In the genomic region with DNA sequence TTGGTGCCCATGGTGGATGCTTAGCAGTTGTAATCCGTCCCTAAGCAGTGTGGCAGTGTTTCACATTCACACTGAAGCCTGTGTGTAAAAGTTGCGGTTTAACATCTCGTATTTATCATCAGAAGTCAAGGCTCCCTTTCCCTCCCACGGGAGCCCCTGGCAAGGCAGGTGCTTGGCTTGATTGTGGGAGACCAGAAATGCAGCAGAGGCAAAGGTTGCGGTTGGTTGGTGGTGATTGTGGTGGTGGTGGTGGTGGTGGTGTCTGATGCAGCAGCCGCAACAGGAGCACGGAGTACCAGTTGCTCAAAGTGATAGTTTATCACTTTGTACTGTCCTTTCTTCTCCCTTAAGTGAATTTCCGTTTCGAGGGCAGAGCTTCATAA, we compare ENCODE assay signal across 8 mouse cellular contexts. TPM values are rescaled to one million over a fixed set of nuclear protein-coding genes. Genes with fewer than 3 reads are reported as not detected.
DNase-seq lines count a peak whose midpoint lies in the region; ATAC-seq and TF ChIP-seq lines count a peak whose summit lies in the region.

No protein-coding gene starts in this region.

- H3K9ac ChIP-seq in kidney, postnatal 0 days (ENCODE audit: low read depth, low read length), result peak overlapping the region; percentile 46; the same call in 1 of the 2 replicates
- peak overlapping the region; percentile 83 for H3K9ac ChIP-seq in embryonic facial prominence, embryonic 13.5 days
- H3K9ac ChIP-seq in limb, embryonic 15.5 days, result peak overlapping the region; percentile 75; the same call in 1 of the 2 replicates
- H3K9ac ChIP-seq in stomach, embryonic 14.5 days (replicated peaks; ENCODE audit: low read depth, low read length), result no peak overlapping the region

- no peaks in the 10 kb centered on the region for H3K9me3 ChIP-seq in kidney, postnatal 0 days (replicated peaks; ENCODE audit: low read length)
- no peaks in the 10 kb centered on the region for H3K9me3 ChIP-seq in embryonic facial prominence, embryonic 13.5 days
- H3K9me3 ChIP-seq in limb, embryonic 15.5 days, result no peaks in the 10 kb centered on the region
- H3K9me3 ChIP-seq in stomach, embryonic 14.5 days (ENCODE audit: control insufficient read depth, low read depth, low read length), result no peaks in the 10 kb centered on the region

- peak overlapping the region; percentile 85 for H3K4me2 ChIP-seq in kidney, postnatal 0 days (ENCODE audit: low read length)
- peak overlapping the region; percentile 82 for H3K4me2 ChIP-seq in embryonic facial prominence, embryonic 13.5 days
- peak overlapping the region; percentile 90 for H3K4me2 ChIP-seq in limb, embryonic 15.5 days
- peak overlapping the region; percentile 97 for H3K4me2 ChIP-seq in stomach, embryonic 14.5 days (replicated peaks; ENCODE audit: low read depth, low read length)

- peak overlapping the region; percentile 57 for H3K4me3 ChIP-seq in kidney, postnatal 0 days (replicated peaks; ENCODE audit: low read depth, low read length)
- peak overlapping the region; percentile 80 for H3K4me3 ChIP-seq in embryonic facial prominence, embryonic 13.5 days
- peak overlapping the region; percentile 78 for H3K4me3 ChIP-seq in limb, embryonic 15.5 days
- H3K4me3 ChIP-seq in stomach, embryonic 14.5 days (ENCODE audit: low read depth, low read length), result peak overlapping the region; percentile 64

- no peak for DNase-seq in kidney, postnatal 0 days (ENCODE audit: low spot score)
- no peak for DNase-seq in kidney, adult 11 months
- DNase-seq in gastrocnemius, postnatal 25 days, result no peak
- no peak for DNase-seq in adrenal gland, adult 18-20 months (ENCODE audit: low spot score in 2 of 2)

- no peaks in the 10 kb centered on the region for H3K4me1 ChIP-seq in kidney, postnatal 0 days (replicated peaks; ENCODE audit: insufficient read depth, low read length)
- H3K4me1 ChIP-seq in embryonic facial prominence, embryonic 13.5 days, result peaks cover 30% of the 10 kb centered on the region
- H3K4me1 ChIP-seq in limb, embryonic 15.5 days, result peaks cover 18% of the 10 kb centered on the region
- no peaks in the 10 kb centered on the region for H3K4me1 ChIP-seq in stomach, embryonic 14.5 days (ENCODE audit: control insufficient read depth, insufficient read depth, low read length)

- no peak for ATAC-seq in kidney, postnatal 0 days (replicated peaks; ENCODE audit: low FRiP score, low read depth)
- no peak for ATAC-seq in embryonic facial prominence, embryonic 13.5 days (ENCODE audit: insufficient number of reproducible peaks, insufficient read depth, low FRiP score, low TSS enrichment, low read depth)
- ATAC-seq in limb, embryonic 15.5 days (ENCODE audit: insufficient number of reproducible peaks, low FRiP score, low TSS enrichment, low read depth), result no peak
- ATAC-seq in stomach, embryonic 14.5 days (ENCODE audit: insufficient number of reproducible peaks, insufficient read depth, low FRiP score, low read depth), result no peak
- ATAC-seq in activated CD4-positive, CD25-positive, alpha-beta regulatory T cell, adult 4 months, result no peak

- H3K36me3 ChIP-seq in kidney, postnatal 0 days (ENCODE audit: insufficient read depth, low read length), result no peaks in the 10 kb centered on the region
- H3K36me3 ChIP-seq in embryonic facial prominence, embryonic 13.5 days, result no peaks in the 10 kb centered on the region
- H3K36me3 ChIP-seq in limb, embryonic 15.5 days, result no peaks in the 10 kb centered on the region
- no peaks in the 10 kb centered on the region for H3K36me3 ChIP-seq in stomach, embryonic 14.5 days (ENCODE audit: control insufficient read depth, insufficient read depth, low read length)

- TF ChIP-seq CTCF in kidney, postnatal 0 days (IDR thresholded peaks at IDR 0.05; ENCODE audit: low read depth), result no peak

- H3K27me3 ChIP-seq in kidney, postnatal 0 days (ENCODE audit: insufficient read depth, low read length), result peaks cover 4% of the 10 kb centered on the region; the same call in 1 of the 2 replicates
- no peaks in the 10 kb centered on the region for H3K27me3 ChIP-seq in embryonic facial prominence, embryonic 13.5 days
- no peaks in the 10 kb centered on the region for H3K27me3 ChIP-seq in limb, embryonic 15.5 days
- no peaks in the 10 kb centered on the region for H3K27me3 ChIP-seq in stomach, embryonic 14.5 days (ENCODE audit: control insufficient read depth, insufficient read depth, low read length)

- WGBS in kidney, postnatal 0 days, result 23% methylated on average over 9 of the region's 9 CpGs
- WGBS in embryonic facial prominence, embryonic 13.5 days, result 19% methylated on average over 9 of the region's 9 CpGs
- WGBS in limb, embryonic 15.5 days, result 28% methylated on average over 9 of the region's 9 CpGs
- 26% methylated on average over 9 of the region's 9 CpGs for WGBS in stomach, embryonic 14.5 days

- H3K27ac ChIP-seq in kidney, postnatal 0 days, result no peak overlapping the region
- H3K27ac ChIP-seq in embryonic facial prominence, embryonic 13.5 days, result peak overlapping the region; percentile 72
- peak overlapping the region; percentile 69 for H3K27ac ChIP-seq in limb, embryonic 15.5 days
- no peak overlapping the region for H3K27ac ChIP-seq in stomach, embryonic 14.5 days (ENCODE audit: low read length)

RNA-seq across cellular contexts. Expression of a gene that starts 0.3 kb away (rescaled TPM):
- polyA plus RNA-seq in kidney, postnatal 0 days (2015; fragmentation: Nextera tagmentation; extraction: Ambion mirVana), result 1.1 and 2.4 TPM in 2 replicates
- 10.7 and 13.4 TPM in 2 replicates for polyA plus RNA-seq in embryonic facial prominence, embryonic 13.5 days (2015; fragmentation: Nextera tagmentation; extraction: Ambion mirVana)
- polyA plus RNA-seq in limb, embryonic 15.5 days (2015; fragmentation: Nextera tagmentation; extraction: Ambion mirVana), result 6.6 TPM in 2 replicates
- polyA plus RNA-seq in stomach, embryonic 14.5 days (2014; fragmentation: Nextera tagmentation; extraction: Ambion mirVana), result 3.2 and 3.7 TPM in 2 replicates
- under 1 TPM in 1 of 2 experiments, not detected in 1; 0.11 TPM for total RNA-seq in gastrocnemius, postnatal 25 days (2021)
- under 1 TPM; 0.54 to 0.56 TPM for total RNA-seq in adrenal gland, adult 18-20 months (2021)
- under 1 TPM in 1 of 2 experiments, not detected in 1; 0.86 TPM for polyA plus RNA-seq in activated CD4-positive, CD25-positive, alpha-beta regulatory T cell, adult 4 months (2017; shearing (Covaris generic))

RNA-seq across cellular contexts. Expression of a gene that starts 55.2 kb away (rescaled TPM):
- polyA plus RNA-seq in kidney, postnatal 0 days (2015; fragmentation: Nextera tagmentation; extraction: Ambion mirVana), result 37.0 and 37.3 TPM in 2 replicates
- polyA plus RNA-seq in embryonic facial prominence, embryonic 13.5 days (2015; fragmentation: Nextera tagmentation; extraction: Ambion mirVana), result 13.8 and 16.0 TPM in 2 replicates
- polyA plus RNA-seq in limb, embryonic 15.5 days (2015; fragmentation: Nextera tagmentation; extraction: Ambion mirVana), result 12.7 and 15.4 TPM in 2 replicates
- 14.9 and 15.9 TPM in 2 replicates for polyA plus RNA-seq in stomach, embryonic 14.5 days (2014; fragmentation: Nextera tagmentation; extraction: Ambion mirVana)
- 10 to 100 TPM; 26.5 to 28.7 TPM for total RNA-seq in gastrocnemius, postnatal 25 days (2021)
- 10 to 100 TPM; 38.5 to 61.5 TPM for total RNA-seq in adrenal gland, adult 18-20 months (2021)
- 10 to 100 TPM; 11.0 to 11.2 TPM for polyA plus RNA-seq in activated CD4-positive, CD25-positive, alpha-beta regulatory T cell, adult 4 months (2017; shearing (Covaris generic))

Comparison
In these comparisons a context has a peak if more than half of its experiments do, and no peak if none do; other contexts are left out.
1. H3K27ac ChIP-seq: peak in embryonic facial prominence, embryonic 13.5 days (single experiment) and limb, embryonic 15.5 days (single experiment); none in kidney, postnatal 0 days (single experiment) and stomach, embryonic 14.5 days (single experiment).
2. Peak in every context shown above with its lines, with median percentiles within 50 percentile points of each other: H3K4me2 ChIP-seq and H3K4me3 ChIP-seq.